Mouse (Mus musculus): ENCODE measurements around the gene Kremen1. TPM values are rescaled to one million over a fixed set of nuclear protein-coding genes. Genes with fewer than 3 reads are reported as not detected.

The Kremen1 gene
- polyA plus RNA-seq, 1 experiment, result 2.1 TPM

GRCm38 (mm10) chr11:5294805-5295204 lies 33.4 kb upstream of the Kremen1 start:
- 67% methylated on average over 3 of the region's 3 CpGs for WGBS
- Histone ChIP-seq H3K27ac (ENCODE audit: control insufficient read depth, insufficient read depth, low read depth, low read length, poor library complexity) (no peak overlapping the region), H3K4me3 (replicated peaks; ENCODE audit: control insufficient read depth, low read depth, low read length) (no peak overlapping the region), H3K4me1 (ENCODE audit: control insufficient read depth, insufficient read depth, low read length) (no peaks in the 10 kb centered on the region)
- TF ChIP-seq CTCF (IDR thresholded peaks at IDR 0.05; ENCODE audit: control insufficient read depth, insufficient read depth, low read length) (no peak), POLR2A (IDR thresholded peaks at IDR 0.05; ENCODE audit: borderline replicate concordance, control insufficient read depth, low read depth, low read length) (no peak)

DNA sequence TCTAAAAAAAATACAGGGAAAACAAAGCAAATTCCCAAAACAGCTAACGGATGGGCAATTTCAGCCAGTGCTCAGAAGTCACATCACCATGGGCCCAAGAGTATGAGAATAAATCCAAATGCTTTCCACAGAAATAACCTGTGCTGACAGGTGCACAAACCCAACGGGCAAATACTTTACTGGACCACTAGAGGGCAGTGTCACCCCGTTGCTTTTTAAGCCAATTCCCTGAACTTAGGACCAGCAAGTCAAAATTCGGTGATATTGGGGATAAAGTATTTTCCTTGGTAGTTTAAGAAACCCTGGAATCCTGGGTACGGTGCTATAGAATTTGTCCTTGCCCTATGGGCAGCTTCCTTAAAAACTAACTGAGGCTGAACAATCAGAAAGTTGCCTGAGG lies 29.3 kb upstream of the Kremen1 start:
- TF ChIP-seq CTCF (IDR thresholded peaks at IDR 0.05; ENCODE audit: control insufficient read depth, insufficient read depth, low read length), result peak; percentile 55
- TF ChIP-seq POLR2A (IDR thresholded peaks at IDR 0.05; ENCODE audit: borderline replicate concordance, control insufficient read depth, low read depth, low read length), result no peak
- no peaks in the 10 kb centered on the region for H3K4me1 ChIP-seq (ENCODE audit: control insufficient read depth, insufficient read depth, low read length)
- H3K4me3 ChIP-seq (replicated peaks; ENCODE audit: control insufficient read depth, low read depth, low read length), result no peak overlapping the region
- no peak overlapping the region for H3K27ac ChIP-seq (ENCODE audit: control insufficient read depth, insufficient read depth, low read depth, low read length, poor library complexity)
- WGBS, result 16% methylated on average over 5 of the region's 5 CpGs

DNA sequence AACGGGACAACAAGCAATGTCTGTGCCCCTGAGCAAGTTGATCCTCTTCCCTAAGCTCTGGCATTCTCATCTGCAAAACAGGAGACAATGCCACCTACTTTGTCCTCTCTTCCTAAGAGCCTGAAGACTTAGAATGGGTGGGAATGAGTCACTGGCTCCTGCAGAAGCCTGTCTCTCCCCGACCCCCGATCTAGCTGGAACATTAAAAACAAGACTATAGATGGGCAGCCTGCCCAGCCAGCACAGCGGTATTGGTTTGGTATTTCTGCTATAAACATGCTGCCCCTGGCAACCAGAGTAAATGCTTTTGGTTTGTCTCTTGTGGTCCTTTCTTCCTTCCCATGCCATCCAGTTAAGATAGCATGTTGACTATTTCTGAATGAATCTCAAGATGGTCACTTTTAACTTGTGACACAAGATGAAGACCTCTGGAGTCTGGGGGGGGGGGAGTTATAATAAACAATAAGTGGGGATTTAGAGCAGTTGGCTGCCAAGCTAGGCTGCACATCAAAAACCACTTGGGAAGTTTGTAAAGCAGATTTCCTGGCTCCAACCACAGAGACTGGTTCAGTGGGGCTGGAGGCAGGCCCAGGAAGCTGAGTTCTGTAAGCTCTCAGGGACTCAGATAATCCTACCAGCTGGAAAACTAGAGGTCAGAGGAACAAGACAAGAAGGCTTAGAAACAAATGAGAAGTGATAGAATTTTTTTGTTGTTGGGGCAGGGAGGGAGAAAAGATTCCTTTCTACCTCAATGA lies 28.6 kb upstream of the Kremen1 start:
- WGBS, result 58% methylated on average over 4 of the region's 4 CpGs
- TF ChIP-seq POLR2A (IDR thresholded peaks at IDR 0.05; ENCODE audit: borderline replicate concordance, control insufficient read depth, low read depth, low read length) (no peak), CTCF (IDR thresholded peaks at IDR 0.05; ENCODE audit: control insufficient read depth, insufficient read depth, low read length) (no peak)
- Histone ChIP-seq H3K4me3 (replicated peaks; ENCODE audit: control insufficient read depth, low read depth, low read length) (no peak overlapping the region), H3K27ac (ENCODE audit: control insufficient read depth, insufficient read depth, low read depth, low read length, poor library complexity) (no peak overlapping the region), H3K4me1 (ENCODE audit: control insufficient read depth, insufficient read depth, low read length) (no peaks in the 10 kb centered on the region)

- Histone ChIP-seq H3K4me3 (replicated peaks; ENCODE audit: control insufficient read depth, low read depth, low read length) (no peak overlapping the region), H3K27ac (ENCODE audit: control insufficient read depth, insufficient read depth, low read depth, low read length, poor library complexity) (no peak overlapping the region), H3K4me1 (ENCODE audit: control insufficient read depth, insufficient read depth, low read length) (no peaks in the 10 kb centered on the region)
- 72% methylated on average over 2 of the region's 2 CpGs for WGBS
- TF ChIP-seq CTCF (IDR thresholded peaks at IDR 0.05; ENCODE audit: control insufficient read depth, insufficient read depth, low read length) (no peak), POLR2A (IDR thresholded peaks at IDR 0.05; ENCODE audit: borderline replicate concordance, control insufficient read depth, low read depth, low read length) (no peak)
Observed at GRCm38 (mm10) chr11:5283987-5284386, 22.6 kb upstream of the Kremen1 start.

GRCm38 (mm10) chr11:5280932-5281331 lies 19.6 kb upstream of the Kremen1 start:
- H3K27ac ChIP-seq (ENCODE audit: control insufficient read depth, insufficient read depth, low read depth, low read length, poor library complexity), result no peak overlapping the region
- TF ChIP-seq CTCF (IDR thresholded peaks at IDR 0.05; ENCODE audit: control insufficient read depth, insufficient read depth, low read length) (no peak), POLR2A (IDR thresholded peaks at IDR 0.05; ENCODE audit: borderline replicate concordance, control insufficient read depth, low read depth, low read length) (no peak)
- 86% methylated on average over 7 of the region's 7 CpGs for WGBS
- no peak overlapping the region for H3K4me3 ChIP-seq (replicated peaks; ENCODE audit: control insufficient read depth, low read depth, low read length)
- H3K4me1 ChIP-seq (ENCODE audit: control insufficient read depth, insufficient read depth, low read length), result no peaks in the 10 kb centered on the region

- 93% methylated on average over 2 of the region's 2 CpGs for WGBS
- H3K4me1 ChIP-seq (ENCODE audit: control insufficient read depth, insufficient read depth, low read length), result peaks cover 2% of the 10 kb centered on the region
- no peak overlapping the region for H3K27ac ChIP-seq (ENCODE audit: control insufficient read depth, insufficient read depth, low read depth, low read length, poor library complexity)
- TF ChIP-seq POLR2A (IDR thresholded peaks at IDR 0.05; ENCODE audit: borderline replicate concordance, control insufficient read depth, low read depth, low read length) (no peak), CTCF (IDR thresholded peaks at IDR 0.05; ENCODE audit: control insufficient read depth, insufficient read depth, low read length) (no peak)
- H3K4me3 ChIP-seq (replicated peaks; ENCODE audit: control insufficient read depth, low read depth, low read length), result no peak overlapping the region
Observed at GRCm38 (mm10) chr11:5278463-5278862, 17.1 kb upstream of the Kremen1 start.

- WGBS, result 76% methylated on average over 5 of the region's 5 CpGs
- H3K4me1 ChIP-seq (ENCODE audit: control insufficient read depth, insufficient read depth, low read length), result peaks cover 2% of the 10 kb centered on the region
- no peak overlapping the region for H3K27ac ChIP-seq (ENCODE audit: control insufficient read depth, insufficient read depth, low read depth, low read length, poor library complexity)
- H3K4me3 ChIP-seq (replicated peaks; ENCODE audit: control insufficient read depth, low read depth, low read length), result no peak overlapping the region
- no peak for TF ChIP-seq CTCF (IDR thresholded peaks at IDR 0.05; ENCODE audit: control insufficient read depth, insufficient read depth, low read length)
- no peak for TF ChIP-seq POLR2A (IDR thresholded peaks at IDR 0.05; ENCODE audit: borderline replicate concordance, control insufficient read depth, low read depth, low read length)
Observed at GRCm38 (mm10) chr11:5277307-5277971, 16.1 kb upstream of the Kremen1 start.

DNA sequence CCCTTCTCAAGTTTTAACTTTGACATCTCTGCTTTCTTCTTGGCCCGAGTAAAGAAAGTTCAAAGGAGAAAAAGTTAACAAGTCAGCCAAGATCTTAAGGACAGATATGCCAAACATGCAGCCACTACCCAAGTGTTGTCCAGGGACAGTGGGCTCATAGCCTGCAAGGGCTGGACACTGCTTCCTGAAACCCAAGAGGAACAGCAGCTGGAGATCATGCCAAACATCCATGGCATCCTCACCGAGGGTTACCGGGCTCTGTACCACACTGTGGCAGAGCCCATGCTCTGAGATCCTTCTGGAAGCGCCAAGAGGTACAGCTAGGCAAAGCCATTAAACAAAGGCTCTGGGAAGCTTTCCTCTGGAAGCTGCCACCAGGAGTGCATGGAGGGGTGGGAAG lies 13.9 kb upstream of the Kremen1 start:
- WGBS, result 78% methylated on average over 4 of the region's 4 CpGs
- TF ChIP-seq CTCF (IDR thresholded peaks at IDR 0.05; ENCODE audit: control insufficient read depth, insufficient read depth, low read length), result no peak
- no peak for TF ChIP-seq POLR2A (IDR thresholded peaks at IDR 0.05; ENCODE audit: borderline replicate concordance, control insufficient read depth, low read depth, low read length)
- Histone ChIP-seq H3K4me3 (replicated peaks; ENCODE audit: control insufficient read depth, low read depth, low read length) (no peak overlapping the region), H3K4me1 (ENCODE audit: control insufficient read depth, insufficient read depth, low read length) (peaks cover 2% of the 10 kb centered on the region), H3K27ac (ENCODE audit: control insufficient read depth, insufficient read depth, low read depth, low read length, poor library complexity) (no peak overlapping the region)

Data from bone marrow, adult 2 months (tissue).